Mouse (Mus musculus) retina, postnatal 1 day (tissue): ENCODE measurements at regions not wholly inside any gene's neighbourhood (a gene's known extent, or its start where the extent isn't known, plus 50 kb on each side); places are given as distances from the start of the nearest gene placed in this dataset.

ENCODE experiments used
- DNase-seq: peaks from one replicate; pipeline ENCODE4 v3.0.0-alpha.2; 2012

DNA sequence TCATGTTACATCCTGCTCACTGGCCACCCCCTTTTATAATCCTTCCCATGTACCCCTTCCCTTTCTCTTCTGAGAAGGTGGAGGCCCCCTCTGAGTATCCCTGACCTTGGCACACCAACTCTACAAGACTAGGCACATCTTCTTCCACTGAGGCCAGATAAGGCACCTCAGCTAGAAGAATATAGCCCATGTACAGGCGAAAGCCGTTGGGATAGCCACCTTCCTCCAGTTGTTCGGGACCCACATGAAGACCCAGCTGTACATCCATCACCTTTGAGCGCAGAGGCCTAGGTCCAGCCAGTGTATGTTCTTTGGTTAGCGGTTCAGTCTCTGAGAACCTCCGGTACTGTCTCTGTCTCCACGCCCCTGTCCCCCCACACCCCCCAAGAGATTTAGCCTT, 189.9 kb downstream of the Spry2 start:
- DNase-seq: no peak

DNA sequence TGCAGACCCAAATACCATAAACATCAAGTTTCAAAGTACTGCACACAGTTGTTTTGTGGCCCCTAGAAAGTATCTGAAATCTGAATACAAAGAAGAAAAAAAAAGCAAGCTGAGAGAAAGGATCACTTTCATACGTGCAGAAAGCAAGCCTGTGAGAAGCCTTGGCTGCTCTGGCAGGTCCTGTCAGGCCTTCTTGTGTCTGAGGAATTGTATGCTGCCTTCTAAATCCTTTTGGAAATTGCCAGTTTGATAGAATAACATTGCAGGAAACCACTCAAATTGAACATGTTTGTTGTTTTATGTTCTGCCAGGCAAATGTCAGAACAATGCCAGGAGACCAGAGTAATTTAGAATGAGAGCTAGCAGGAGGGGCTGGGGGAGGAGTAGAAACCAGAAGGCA, 198.0 kb downstream of the Spry2 start:
- DNase-seq: no peak

DNA sequence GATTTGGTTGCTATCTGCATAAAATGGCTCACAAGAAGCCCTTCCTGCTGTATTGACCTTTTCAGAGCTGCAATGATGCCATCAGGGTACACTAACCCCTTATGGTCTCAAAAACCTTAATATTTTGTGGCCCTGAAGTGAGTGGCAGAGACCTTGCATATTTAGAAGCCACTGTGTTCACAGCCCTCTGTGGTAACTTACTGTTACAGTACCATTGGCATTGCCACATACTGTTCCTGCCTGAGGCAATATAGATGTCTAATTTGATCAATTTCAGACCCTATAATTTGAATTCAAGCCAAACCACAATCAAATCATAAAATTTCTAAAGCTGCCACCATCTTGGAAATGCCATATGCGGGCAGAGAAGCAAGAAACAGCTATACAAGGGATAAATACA, 198.5 kb downstream of the Spry2 start:
- no peak for DNase-seq

DNA sequence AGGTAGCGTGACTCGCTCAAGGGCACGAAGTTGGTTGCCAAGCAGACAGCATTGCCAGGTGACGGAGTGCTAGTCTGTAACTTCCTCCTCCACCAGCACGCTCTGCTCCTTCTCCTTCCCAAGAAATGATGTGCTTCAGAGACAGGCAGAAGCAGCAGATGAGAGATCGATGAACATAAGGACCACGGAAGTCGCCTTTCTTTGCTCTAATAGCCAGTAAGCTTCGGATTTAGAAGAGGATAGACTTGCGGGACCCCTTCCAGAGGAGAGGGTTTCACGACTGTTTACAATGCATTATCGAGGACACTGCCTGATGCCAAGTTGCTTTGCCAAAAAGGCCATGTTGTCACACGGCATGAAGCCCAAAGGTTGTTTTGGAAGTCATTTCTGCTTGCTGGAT, 199.2 kb downstream of the Spry2 start:
- DNase-seq: no peak

DNA sequence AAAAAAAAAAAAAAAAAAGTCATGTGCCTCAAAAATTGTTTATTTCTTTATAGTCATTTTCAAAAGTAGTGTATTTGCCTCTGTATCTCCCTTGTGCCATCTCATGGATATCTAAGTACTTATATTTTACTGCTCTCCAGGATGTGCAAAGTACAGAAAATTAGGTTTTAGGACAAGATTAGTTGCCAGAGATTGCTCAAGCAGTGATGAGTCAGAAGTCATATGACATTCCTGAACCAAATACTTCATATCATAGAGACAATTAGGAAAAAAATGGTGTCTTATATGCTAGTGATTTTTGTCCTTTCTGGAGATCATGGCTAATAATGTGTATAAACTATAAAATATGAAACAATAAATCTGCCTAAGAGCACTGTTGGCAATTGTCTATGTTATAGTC, 201.7 kb downstream of the Spry2 start:
- no peak for DNase-seq

DNA sequence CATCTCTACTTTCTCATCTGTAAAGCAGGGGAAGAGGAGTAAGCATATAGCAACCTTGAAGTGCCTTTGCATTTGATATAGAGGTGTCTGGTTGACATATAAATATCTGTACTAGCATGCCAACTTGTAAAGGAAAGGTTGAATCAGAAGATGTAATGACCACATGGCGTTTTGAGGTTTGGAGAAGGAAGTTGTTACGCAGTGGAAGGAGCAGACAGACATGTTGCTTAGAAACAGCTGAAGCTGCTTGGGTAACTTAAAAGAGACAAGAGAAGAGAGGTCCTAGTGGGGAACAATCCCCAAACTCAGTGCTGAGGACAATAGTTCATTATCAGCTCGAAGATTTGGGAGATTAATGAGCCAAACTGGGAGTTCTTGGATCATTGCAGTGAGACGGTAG, 202.9 kb downstream of the Spry2 start:
- no peak for DNase-seq

DNA sequence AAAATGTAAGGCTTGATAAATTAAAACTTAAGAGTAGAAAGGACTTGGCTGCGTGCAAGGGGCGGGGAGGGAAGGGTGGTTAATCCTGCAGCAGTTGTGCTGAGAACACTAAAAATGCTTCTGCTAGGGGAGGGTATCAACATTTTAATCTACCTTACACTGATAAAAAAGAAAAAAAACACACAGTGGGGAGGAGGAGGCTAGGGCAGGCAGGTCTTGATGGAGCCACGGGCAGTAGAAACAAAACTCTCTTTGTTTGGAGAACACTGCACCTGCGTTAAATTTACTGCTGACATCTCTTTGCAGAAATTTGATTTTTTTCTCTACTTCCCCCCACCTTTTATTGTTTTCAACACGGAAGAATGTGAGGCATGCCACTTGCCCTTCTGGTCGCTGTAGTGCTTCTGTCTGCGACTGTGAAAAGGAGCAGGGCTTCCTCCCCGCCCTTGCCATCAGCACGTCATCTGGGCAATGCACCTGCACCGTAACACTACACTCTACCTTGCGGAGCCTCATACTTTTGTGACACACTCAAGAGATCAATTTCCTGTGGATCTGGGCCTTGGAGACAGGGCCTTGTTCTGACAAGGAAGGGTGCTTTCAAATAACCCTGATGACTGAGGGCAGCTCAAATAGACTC, 211.7 kb downstream of the Spry2 start:
- no peak for DNase-seq

DNA sequence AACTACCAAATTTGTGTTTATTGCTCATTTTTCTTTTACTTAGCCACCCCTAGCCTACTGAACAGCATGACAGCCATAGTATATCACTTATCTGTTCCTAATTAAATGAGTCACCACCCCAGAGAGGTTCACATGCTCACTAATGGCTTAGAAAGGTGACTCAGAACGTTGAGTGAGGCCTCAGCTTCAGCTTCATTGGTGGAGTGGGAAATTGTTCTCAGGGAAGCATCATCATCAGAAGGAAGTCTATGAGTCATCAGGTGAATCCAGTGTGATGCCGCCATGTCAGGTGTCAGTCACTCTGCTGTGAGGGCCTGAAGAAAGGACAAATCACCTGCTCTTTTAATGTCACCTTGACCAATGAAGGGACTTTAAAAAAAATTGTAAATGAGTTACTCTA, 212.3 kb downstream of the Spry2 start:
- no peak for DNase-seq

DNA sequence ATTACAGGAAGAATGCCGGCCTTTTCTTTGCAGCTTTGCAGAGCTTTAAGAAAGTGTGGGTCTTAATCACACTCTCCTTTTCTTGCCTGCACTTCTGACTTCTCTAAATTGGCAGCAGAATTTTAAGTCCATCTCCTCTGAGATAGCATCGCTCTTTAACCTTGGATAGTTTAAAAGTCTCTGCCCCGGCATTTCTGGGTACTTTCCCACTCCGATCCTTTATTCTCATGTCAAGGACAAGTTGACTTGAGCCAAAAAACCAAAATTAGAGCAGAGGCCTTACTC, 220.0 kb downstream of the Spry2 start:
- DNase-seq: no peak

DNA sequence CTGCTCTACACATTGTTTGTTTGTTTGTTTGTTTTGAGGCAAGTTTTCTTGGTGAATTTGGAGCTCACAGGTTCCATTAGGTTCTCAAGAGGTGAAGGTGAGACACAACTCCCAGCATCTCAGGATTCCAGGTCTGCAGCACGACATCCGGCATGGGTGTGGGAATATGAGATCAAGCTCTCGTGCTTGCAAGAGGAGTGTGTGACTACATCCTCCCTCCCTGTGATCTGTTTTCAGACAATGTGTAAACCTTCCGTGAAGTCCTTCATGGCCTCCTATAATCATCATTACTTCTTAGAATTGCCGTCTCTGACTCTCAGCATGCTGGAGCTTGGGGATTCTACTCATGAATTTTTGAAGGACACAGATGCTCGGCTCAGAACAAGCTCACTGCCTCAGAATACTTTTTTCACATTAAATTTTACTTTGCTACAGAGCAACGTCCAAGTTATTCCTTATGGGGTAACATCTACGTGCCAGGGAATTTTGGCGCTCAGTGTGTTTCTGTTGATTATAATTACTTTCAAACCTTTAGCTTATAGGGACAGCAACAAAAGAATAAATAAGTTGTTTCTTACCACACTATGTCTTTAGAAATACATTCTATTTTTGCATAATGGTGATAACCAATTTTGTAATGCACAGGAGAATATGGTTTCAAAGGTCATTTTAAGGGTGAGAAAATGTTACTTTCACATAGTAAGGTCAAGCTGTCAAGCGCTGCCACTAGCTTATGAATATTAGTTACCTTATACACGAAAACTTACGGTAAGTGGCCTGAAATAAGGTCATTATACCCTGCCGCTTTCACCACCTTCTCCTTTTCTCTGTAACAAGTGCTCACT, 220.6 kb downstream of the Spry2 start:
- peak; percentile 87 for DNase-seq

DNA sequence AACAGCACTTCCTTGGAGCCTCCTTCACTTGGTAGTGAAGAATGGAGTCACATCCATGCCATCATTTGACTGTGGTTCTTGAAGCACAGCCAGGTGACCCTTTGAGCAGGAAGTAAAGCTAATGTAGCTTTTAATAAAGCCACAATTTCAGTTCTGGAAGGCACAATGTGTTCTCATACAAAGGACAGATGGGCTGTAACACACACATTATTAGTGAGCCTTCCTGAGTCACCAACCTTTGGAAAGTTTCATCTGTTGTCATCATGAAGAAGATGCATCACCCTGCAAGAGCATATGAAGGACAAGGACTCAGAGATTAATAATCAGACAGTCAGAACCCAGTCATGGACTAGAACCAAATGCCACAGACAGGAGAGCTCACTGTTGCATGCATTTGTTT, 221.6 kb downstream of the Spry2 start:
- DNase-seq: no peak

DNA sequence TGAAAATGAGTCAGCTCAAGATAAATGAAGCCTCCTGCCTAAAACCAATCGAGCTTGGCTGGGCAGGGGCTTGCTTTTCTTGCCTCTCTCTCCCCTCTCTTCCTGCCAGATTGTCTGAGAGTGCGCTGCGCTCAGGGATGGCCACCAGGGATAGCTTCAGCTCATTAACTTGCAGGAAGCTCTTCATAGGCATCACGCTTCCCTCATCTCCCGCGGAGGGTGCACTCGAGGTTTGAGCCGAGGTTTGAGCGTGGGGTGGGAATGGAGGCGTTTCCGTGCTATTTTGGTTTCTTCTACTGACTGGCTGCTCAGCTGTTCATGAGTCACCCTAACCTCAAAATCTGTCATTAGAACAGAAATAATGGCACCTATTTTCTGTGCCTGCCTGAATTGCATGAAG, 227.7 kb downstream of the Spry2 start:
- peak; percentile 56 for DNase-seq

DNA sequence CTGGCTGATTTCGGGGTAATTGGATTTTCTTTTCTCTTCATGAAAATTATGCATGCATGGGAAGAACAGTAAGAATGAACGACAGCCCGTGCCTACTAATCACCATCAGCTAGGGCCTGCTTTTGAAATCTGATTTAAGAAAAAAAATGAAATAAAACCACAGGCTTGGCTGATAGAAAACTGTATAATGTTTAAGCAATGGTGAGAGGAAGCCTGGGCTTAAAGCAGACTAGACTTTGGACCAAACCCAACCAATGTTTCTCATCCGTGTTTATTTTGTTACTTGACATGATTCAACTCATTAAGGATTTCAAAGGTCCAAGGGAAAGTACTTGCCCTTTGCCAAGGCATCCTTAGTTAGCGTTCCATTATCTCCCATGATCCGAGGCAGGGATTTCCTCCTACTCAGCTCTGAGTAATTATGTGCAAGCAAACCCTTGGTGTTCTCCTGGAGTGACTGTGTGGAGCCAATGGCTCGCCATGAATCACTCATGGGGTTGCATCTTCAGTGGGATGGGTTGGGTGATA, 231.9 kb downstream of the Spry2 start:
- peak; percentile 76 for DNase-seq

DNA sequence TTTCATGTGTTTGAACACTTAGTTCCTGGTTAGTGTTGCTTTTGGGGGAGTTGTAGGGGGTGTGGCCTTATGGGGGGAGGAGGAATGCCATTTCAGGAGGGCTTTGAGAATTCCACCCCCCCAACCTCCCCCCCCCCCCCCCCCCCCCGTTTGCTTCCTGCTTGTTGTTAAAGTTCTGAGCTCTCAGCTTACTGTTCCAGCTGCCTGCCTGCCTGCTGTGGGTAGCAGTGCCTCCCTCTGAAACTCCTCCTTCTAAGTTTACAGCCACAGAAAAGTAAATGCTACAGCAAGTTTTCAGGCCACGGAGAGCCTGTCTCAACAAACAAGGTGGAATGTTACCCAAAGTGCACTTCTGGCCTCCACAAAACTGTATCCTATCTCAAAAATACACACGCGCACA, 233.1 kb downstream of the Spry2 start:
- no peak for DNase-seq

DNA sequence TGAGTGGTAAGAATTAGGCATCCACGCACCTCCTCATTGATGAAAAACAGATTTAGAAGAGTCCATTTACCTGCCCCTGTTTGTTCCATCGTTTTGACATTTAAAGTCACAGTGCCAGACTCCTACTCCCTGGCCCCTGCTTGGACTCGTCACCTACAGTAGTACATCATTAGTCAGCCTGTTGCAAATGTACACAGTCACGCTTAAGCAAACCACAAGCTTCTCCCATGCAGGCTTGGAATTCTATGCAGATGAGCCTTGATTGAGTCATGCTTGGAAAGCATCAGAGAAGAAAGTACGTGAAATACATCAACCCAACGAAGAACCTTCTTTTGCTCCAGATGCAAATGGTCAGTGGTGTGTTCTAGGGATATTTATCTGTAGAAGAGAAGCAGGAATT, 233.8 kb downstream of the Spry2 start:
- no peak for DNase-seq

DNA sequence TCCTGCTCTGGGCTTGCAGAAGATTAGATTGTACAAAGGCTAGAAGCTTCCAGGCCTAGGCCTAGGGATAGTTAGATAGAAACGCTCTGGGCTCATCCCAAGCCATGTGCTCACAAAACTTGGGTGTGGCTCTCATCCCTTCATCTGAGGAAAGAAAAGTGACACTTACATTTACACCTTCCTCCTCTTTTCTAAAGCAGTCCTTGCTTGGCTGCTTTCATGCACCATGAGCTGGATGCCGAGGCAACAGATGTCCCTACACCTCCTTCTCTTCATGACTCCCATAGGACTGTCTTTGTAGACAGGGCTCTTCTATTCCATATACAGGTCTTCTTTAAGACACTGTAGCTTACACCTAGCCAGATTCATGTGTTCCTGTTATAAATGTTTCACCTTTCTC, 238.3 kb downstream of the Spry2 start:
- no peak for DNase-seq

DNA sequence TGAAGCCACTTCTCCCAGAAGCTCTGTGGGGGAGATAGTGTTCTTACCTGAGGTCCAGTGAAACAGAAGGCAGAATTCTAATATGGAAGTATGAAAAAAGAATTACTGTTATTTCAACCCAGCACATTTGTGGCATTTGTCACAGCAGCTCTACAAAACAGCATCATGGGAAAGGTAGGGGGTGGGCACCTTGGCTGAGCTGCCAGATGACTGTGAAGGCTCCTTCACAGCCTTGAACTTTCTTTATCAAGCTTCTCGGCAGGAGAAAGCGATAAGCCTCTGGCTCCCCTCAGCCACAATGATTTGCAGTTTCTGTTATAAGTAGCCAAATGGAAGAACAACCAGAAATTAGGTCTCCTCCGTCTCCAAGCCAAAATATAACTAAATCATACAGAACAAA, 249.5 kb downstream of the Spry2 start:
- DNase-seq: no peak

DNA sequence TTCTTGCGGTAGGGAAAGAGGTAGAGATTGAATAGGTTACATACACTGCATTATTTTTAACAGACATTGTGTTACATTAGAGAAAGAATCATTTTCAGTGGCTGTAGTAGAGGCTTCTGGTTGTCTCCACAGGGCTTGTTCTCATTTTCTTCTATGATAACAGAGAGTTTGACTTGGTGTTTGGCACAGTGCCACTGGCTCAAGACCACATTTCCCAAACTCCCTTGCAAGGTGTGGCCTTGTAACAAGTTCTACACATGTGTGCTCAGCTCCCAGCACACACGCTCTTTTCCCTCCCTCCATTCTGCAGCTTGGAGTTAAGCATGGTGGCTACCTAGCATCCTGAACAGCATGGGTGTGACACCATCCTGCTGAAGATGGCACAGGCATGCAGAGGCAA, 252.2 kb downstream of the Spry2 start:
- DNase-seq: no peak

DNA sequence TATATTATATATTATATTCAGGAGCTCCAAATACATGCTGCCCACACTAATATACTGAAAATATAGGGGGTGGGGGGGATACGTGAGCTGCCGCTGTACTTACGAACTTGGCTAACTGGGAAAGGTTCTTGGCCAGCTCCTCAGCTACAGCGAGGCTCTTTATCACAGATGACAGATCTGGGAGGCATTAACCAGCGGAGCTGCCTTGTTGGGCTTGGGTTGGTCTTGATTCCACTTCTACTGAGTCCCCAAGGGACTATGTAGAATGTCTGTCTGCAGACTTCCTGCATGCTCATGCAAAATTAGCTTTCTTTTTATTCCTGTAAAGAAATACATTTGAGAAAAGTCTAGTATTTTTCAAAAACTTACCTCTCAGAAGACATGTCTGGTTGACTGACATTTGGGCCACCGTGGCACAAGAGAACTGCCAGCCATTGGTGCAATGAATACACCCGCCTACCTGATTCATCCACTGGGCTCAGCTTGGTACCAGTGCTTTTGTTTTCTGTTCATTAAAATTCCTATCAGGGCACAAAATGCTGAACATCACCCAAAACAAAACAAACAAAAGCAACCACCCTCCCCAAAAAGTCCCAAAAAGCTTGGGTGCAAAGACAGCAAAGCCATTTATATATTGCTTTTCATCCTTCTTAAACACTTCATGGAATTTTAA, 253.2 kb downstream of the Spry2 start:
- DNase-seq: no peak

DNA sequence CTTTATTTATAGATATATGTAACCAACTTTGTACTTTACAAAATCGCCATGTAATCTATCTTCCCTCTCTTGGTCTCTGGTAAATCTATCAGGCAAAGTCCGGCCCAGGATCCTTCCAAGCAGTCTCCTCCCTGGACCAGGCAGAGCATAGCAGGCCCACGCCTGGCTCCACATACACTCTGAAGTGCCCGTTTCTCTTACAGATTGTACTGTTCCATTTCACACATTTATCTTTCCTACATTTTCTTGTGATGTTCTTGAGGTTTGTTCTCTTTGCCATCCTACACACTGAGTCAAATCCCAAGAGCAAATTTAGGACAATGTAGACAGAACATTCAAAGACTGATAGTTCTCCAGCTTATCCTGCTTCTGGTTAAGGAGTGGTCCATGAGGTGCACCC, 264.3 kb downstream of the Spry2 start:
- DNase-seq: no peak

DNA sequence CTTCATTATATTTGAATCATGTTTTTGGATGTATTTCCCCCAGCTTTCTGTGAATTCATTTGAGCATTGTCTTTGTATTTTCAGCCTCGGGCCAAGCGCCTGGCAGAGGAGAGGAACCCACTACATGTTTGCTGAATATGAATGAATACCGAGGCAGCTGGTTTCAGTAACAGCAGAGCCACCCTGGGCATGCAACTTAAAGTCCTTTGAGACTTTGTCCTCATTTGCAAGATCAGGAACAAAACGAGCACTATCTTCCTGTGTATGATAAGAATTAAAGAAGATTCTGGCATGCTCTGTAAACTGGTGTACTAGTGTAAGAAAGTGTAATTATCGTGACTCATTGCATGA, 265.0 kb downstream of the Spry2 start:
- no peak for DNase-seq

DNA sequence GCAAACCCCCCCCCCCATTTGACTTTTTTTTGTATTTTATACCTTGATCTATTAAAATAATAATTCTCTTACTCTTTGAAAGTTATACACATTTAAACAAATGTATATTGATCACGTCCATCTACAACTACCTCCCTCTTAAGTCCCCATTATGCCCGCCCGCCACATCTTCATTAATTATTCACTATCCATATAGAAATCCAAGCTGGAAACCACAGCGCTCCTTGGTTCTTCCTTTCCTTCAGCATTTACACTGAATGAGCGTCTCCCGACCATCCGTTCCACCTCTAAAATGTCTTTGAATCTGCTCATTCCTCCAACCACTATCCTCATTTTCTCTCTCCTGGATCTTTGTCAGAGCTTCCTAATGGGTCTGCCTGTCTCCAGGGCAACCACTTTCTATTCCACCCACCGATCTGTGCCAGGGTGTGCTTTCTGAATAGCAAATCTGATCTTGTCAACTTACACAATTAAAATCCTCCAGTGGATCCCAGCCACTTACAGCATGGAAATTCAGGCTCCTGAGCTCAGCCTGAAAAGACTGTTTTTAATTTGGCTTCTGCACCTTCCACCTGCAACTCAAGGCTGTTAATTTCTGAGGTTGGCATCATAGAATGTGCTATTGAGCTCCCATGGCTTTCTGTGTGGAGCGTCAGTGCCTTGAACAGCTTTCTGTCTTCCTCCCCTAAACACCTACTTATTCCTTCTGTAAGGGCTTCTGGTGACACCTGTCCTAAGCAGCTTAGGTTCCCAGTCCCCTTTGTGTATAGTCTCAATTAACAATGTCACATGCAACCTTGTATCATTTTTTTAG, 265.5 kb downstream of the Spry2 start:
- no peak for DNase-seq

DNA sequence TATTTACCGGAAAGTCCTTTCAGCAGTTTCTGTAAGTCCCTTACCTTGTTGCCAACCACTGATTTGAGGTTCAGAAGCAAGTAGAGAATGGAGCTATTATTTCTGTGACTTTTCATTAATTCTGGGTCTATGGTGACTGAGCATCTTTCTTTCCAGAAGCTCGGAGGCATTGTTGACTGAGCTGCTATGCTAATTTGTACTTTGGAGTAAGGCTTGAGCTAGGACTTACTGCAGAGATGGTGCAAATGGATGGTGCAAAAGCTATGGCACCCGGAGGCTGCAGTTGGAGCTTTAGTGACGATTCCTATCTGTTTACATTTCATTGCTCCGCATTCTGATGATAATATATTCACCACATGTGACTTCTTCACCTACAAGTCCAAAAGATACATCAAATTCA, 266.2 kb downstream of the Spry2 start:
- no peak for DNase-seq

DNA sequence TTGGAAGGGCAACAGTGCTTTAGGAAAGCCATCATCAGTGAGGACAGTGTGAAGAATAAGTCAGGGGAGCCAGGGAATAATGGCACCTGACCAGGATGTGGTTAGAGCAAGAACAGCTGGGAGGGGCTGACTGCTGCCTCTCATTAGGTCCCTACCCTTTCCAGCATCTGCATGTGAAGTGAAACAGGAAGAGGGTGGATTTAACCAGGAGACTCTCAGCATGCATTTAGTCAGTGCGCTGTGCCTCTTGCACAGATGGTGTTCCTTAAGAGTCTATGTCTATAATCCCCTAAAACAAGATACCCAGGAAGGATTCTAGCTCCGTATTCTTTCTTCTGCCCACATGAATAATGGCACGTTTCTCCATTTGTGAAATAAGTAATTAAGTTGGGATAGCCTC, 267.9 kb downstream of the Spry2 start:
- DNase-seq: no peak
